Mouse (Mus musculus) forelimb bud, embryonic 11.5 days (tissue): Measurements from ENCODE around the gene Bicc1.

Experiments
- DNase-seq: peaks from one replicate; pipeline ENCODE4 v3.0.0-alpha.2; 2012; ENCODE audit warnings: low read depth, low spot score

Bicc1 gene

GRCm38 (mm10) chr10:70876522-70876921 lies 283.0 kb downstream of the Bicc1 start:
- DNase-seq, result no peak

- no peak for DNase-seq
Observed at GRCm38 (mm10) chr10:70876119-70876518, 283.4 kb downstream of the Bicc1 start.

GRCm38 (mm10) chr10:70874994-70875538 lies 284.4 kb downstream of the Bicc1 start:
- peak; percentile 21 for DNase-seq
